Mouse (Mus musculus): ENCODE measurements around the gene Rere.

- TF ChIP-seq CTCF (IDR thresholded peaks at IDR 0.05; ENCODE audit: control insufficient read depth, insufficient read depth, insufficient replicate concordance, low read depth, low read length), result no peak
- no peak for TF ChIP-seq POLR2A (IDR thresholded peaks at IDR 0.05; ENCODE audit: control insufficient read depth, low read depth, low read length)
Observed at GRCm38 (mm10) chr4:150373111-150374109, 92.0 kb downstream of the Rere start.
